Mouse (Mus musculus) MEL (cell line): ENCODE measurements around the gene 0610009B22Rik.

ENCODE experiments used
- HCFC1 ChIP-seq: IDR thresholded peaks from 2 replicates; pipeline ENCODE4 v1.6.1; 2012; ENCODE audit warnings: low read depth, mild to moderate bottlenecking, inconsistent platforms, low read length, improper control_type of control experiment, moderate library complexity
- SMC3 ChIP-seq: IDR thresholded peaks from 2 replicates; pipeline ENCODE4 v1.6.1; 2011; ENCODE audit warnings: low read depth, low read length, improper control_type of control experiment
- USF1 ChIP-seq: IDR thresholded peaks from 2 replicates; pipeline ENCODE4 v1.6.1; 2014; ENCODE audit warnings: low read depth, mild to moderate bottlenecking, inconsistent platforms, low read length, improper control_type of control experiment, moderate library complexity

- TF ChIP-seq HCFC1 (no peak), USF1 (no peak), SMC3 (no peak)
Observed at GRCm38 (mm10) chr11:51645293-51645692, 43.4 kb downstream of the 0610009B22Rik start.
